Mouse (Mus musculus) hindbrain, embryonic 12.5 days (tissue): ENCODE data around the gene Mansc1. TPM values are rescaled to one million over a fixed set of nuclear protein-coding genes. Genes with fewer than 3 reads are reported as not detected.
A peak's percentile ranks its signal among the peaks of the same experiment; 100 is the strongest.

Experiments
- ATAC-seq: fragments of 200-750 bp; cut with Nextera tagmentation; 2 replicates; pipeline ENCODE4 v1.8.0; 2017; ENCODE audit warnings: moderate TSS enrichment; ENCODE audit not compliant: low FRiP score
- H3K27ac ChIP-seq: fragments of 300-500 bp; sonication (generic); 2 replicates; pipeline ENCODE4 v1.5.1; 2016; ENCODE audit warnings: mild to moderate bottlenecking
- H3K27me3 ChIP-seq: fragments of 300-500 bp; sonication (generic); 2 replicates; pipeline ENCODE4 v1.6.1; 2016; ENCODE audit warnings: mild to moderate bottlenecking
- H3K36me3 ChIP-seq: fragments of 300-500 bp; sonication (generic); 2 replicates; pipeline ENCODE4 v1.6.1; 2016; ENCODE audit warnings: mild to moderate bottlenecking
- H3K4me1 ChIP-seq: fragments of 300-500 bp; sonication (generic); 2 replicates; pipeline ENCODE4 v1.6.1; 2016
- H3K4me2 ChIP-seq: fragments of 300-500 bp; sonication (generic); replicated peaks from 2 replicates; pipeline ENCODE4 v1.6.1; 2016; ENCODE audit warnings: mild to moderate bottlenecking
- H3K4me3 ChIP-seq: fragments of 300-500 bp; sonication (generic); 2 replicates; pipeline ENCODE4 v1.5.1; 2016; ENCODE audit warnings: mild to moderate bottlenecking
- H3K9ac ChIP-seq: fragments of 300-500 bp; sonication (generic); 2 replicates; pipeline ENCODE4 v1.6.1; 2016; ENCODE audit warnings: mild to moderate bottlenecking, moderate library complexity
- H3K9me3 ChIP-seq: fragments of 300-500 bp; sonication (generic); replicated peaks from 2 replicates; pipeline ENCODE4 v1.6.1; 2016; ENCODE audit warnings: mild to moderate bottlenecking
- WGBS: fragments of 180-500 bp; shearing (Covaris S2); methylation state at CpG from one replicate; pipeline ENCODE4 v1.1.7; 2016; 5-methylcytosine and 5-hydroxymethylcytosine counted together
- polyA plus RNA-seq: library from polyadenylated mRNA; unstranded; fragments of >200 nt; fragmentation: Nextera tagmentation; extraction: Ambion mirVana; gene quantifications from 2 replicates; pipeline ENCODE4 v1.2.1, GENCODE M21; 2016

The Mansc1 gene
- polyA plus RNA-seq, 1 experiment from 2014 or later, result 1.3 TPM

DNA sequence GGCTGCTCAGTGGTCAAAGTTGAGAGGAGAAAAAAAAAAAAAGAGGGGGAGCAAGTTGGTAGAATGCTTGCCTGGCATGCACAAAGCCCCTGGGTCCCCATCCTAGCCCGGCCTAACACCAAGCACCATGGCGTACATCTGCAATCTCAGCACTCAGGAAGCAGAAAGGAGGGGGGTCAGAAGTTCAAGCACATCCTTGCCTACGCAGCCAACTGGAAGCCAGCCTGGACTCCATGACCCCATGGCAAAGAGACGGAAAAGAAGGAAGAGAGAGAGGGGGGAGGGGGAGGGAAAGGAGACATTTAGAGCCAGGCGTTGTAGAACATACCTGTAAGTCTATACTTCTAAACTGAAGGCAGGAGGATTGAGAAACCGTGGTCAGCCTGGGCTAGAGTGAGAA is 25.7 kb downstream of the Mansc1 start:
- H3K4me2 ChIP-seq, result no peak overlapping the region
- H3K36me3 ChIP-seq, result no peaks in the 10 kb centered on the region
- H3K27ac ChIP-seq, result no peak overlapping the region; the same call in 1 of the 2 replicates
- no peak overlapping the region for H3K4me3 ChIP-seq
- no peaks in the 10 kb centered on the region for H3K9me3 ChIP-seq
- H3K4me1 ChIP-seq, result no peaks in the 10 kb centered on the region
- H3K27me3 ChIP-seq, result no peaks in the 10 kb centered on the region
- no peak for ATAC-seq
- no peak overlapping the region for H3K9ac ChIP-seq
- WGBS, result 61% methylated on average over 6 of the region's 6 CpGs

DNA sequence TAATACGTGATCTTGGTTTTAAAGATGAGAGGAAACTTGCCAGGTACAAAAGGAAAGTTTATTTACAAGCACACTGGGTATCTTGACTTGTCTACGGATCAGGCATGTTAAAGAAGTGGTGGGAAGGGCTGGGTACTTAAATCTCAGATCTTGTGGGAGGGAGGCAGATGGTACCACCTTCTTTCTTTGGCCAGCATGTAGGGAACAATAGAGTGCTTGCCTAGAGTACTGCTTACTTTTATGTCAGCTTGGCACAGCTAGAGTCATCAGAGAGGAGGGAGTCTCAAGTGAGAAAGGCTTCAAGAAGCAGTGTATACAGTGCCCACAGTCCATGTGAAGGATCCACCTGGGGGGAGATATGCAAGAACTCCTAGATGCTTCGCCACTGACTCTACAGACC is 27.1 kb downstream of the Mansc1 start:
- H3K27ac ChIP-seq, result no peak overlapping the region
- no peaks in the 10 kb centered on the region for H3K27me3 ChIP-seq
- no peak for ATAC-seq
- no peaks in the 10 kb centered on the region for H3K36me3 ChIP-seq
- 91% methylated on average over 3 of the region's 3 CpGs for WGBS
- no peak overlapping the region for H3K4me3 ChIP-seq
- H3K4me1 ChIP-seq, result no peaks in the 10 kb centered on the region
- H3K9ac ChIP-seq, result no peak overlapping the region
- no peak overlapping the region for H3K4me2 ChIP-seq
- no peaks in the 10 kb centered on the region for H3K9me3 ChIP-seq

- H3K4me1 ChIP-seq, result no peaks in the 10 kb centered on the region
- no peak overlapping the region for H3K4me3 ChIP-seq
- no peaks in the 10 kb centered on the region for H3K36me3 ChIP-seq
- no peak for ATAC-seq
- H3K9me3 ChIP-seq, result no peaks in the 10 kb centered on the region
- no peak overlapping the region for H3K9ac ChIP-seq
- H3K4me2 ChIP-seq, result no peak overlapping the region
- no peaks in the 10 kb centered on the region for H3K27me3 ChIP-seq
- 0 out of 2 replicates have a peak overlapping the region, but pooled peaks have one; percentile 55 for H3K27ac ChIP-seq
- WGBS, result 50% methylated on average over 10 of the region's 10 CpGs
Measured at GRCm38 (mm10) chr6:134602371-134603003, 29.8 kb downstream of the Mansc1 start.

DNA sequence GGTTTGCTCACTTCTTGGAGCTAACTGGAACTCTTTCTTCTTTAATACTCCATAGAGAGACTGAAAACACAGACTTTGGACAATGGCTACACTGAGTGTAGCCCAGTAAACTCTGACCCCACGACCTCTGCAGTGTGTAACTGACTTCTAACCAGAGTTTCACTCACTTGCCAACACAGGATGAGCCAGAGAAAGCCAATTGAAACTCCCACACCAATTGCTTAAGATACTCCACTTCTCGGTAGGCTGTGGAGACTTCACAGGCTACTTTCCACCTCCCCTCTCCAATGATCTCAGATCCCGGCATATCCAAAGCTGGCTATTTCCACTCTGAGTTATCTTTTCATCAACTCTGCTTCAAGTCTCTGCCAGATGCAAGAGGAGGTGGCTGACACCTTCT is 30.5 kb downstream of the Mansc1 start:
- 45% methylated on average over 3 of the region's 3 CpGs for WGBS
- H3K36me3 ChIP-seq, result no peaks in the 10 kb centered on the region
- H3K4me1 ChIP-seq, result no peaks in the 10 kb centered on the region

GRCm38 (mm10) chr6:134601130-134601529 is 31.2 kb downstream of the Mansc1 start:
- no peaks in the 10 kb centered on the region for H3K36me3 ChIP-seq
- no peak overlapping the region for H3K4me2 ChIP-seq
- H3K27ac ChIP-seq, result no peak overlapping the region
- no peaks in the 10 kb centered on the region for H3K27me3 ChIP-seq
- no peaks in the 10 kb centered on the region for H3K9me3 ChIP-seq
- whole genome bisulfite sequencing, result 61% methylated on average over 7 of the region's 7 CpGs
- no peak for ATAC-seq
- H3K4me3 ChIP-seq, result no peak overlapping the region
- H3K4me1 ChIP-seq, result no peaks in the 10 kb centered on the region
- H3K9ac ChIP-seq, result no peak overlapping the region

More for the DNA sequence above, 30.5 kb downstream of the Mansc1 start:
- H3K9ac ChIP-seq, result no peak overlapping the region
- H3K4me3 ChIP-seq, result no peak overlapping the region
- no peaks in the 10 kb centered on the region for H3K27me3 ChIP-seq
- H3K27ac ChIP-seq, result peak overlapping the region; percentile 55
- H3K9me3 ChIP-seq, result no peaks in the 10 kb centered on the region
- no peak for ATAC-seq
- H3K4me2 ChIP-seq, result no peak overlapping the region

DNA sequence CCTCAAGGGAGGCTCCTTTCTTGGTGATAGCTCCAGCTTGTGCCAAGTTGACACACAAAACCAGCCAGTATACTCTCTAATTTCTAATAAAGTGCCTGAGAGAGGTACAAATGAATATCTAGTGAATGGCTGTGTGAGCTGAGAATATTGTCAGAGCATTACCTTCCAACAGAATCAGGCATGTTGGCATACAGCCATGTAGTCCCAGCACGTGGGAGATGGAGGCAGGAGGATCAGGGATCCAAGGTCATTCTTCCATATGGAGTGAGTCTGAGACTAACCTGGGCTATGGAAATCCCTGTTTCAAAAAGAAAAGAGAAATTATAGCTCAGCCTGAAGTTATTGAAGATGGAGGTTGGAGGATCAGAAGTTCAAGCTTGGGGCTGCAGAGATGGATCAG is 33.0 kb downstream of the Mansc1 start:
- Histone ChIP-seq H3K9me3 (no peaks in the 10 kb centered on the region), H3K27ac (no peak overlapping the region), H3K36me3 (no peaks in the 10 kb centered on the region), H3K27me3 (no peaks in the 10 kb centered on the region), H3K4me3 (no peak overlapping the region), H3K4me1 (no peaks in the 10 kb centered on the region), H3K4me2 (no peak overlapping the region), H3K9ac (no peak overlapping the region)
- ATAC-seq, result no peak
- 76% methylated on average over 1 of the region's 1 CpGs for WGBS

DNA sequence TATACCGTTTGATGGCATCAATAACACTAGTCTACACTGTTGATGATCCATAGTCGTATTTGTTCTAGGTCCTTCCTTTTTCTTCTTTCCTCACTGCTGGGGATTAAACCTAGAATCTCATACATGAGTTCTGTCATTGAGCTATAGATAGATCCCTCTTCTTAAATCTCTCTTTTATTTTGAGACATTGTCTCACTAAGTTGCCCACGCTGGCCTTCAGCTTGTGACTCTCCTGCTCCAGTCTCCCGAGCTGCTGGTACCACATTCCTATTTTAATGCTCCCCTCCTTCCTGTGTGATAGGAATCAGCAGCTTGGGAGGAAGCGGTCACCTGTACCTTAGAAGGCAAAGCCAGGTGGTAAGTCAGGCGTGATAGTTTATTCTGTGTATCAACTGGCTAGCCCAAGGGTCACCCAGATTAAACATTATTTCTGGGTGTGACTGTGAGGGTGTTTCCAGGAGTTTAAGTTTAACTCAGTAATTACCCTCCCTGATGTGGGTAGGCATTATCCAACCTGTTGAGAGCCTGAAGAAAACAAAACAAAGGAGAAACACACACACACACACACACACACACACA is 34.5 kb downstream of the Mansc1 start:
- H3K9ac ChIP-seq, result no peak overlapping the region
- no peak overlapping the region for H3K4me3 ChIP-seq
- no peaks in the 10 kb centered on the region for H3K9me3 ChIP-seq
- H3K36me3 ChIP-seq, result no peaks in the 10 kb centered on the region
- WGBS, result 89% methylated on average over 6 of the region's 6 CpGs
- H3K4me2 ChIP-seq, result no peak overlapping the region
- H3K27me3 ChIP-seq, result no peaks in the 10 kb centered on the region
- H3K4me1 ChIP-seq, result no peaks in the 10 kb centered on the region
- ATAC-seq, result no peak
- H3K27ac ChIP-seq, result no peak overlapping the region

- ATAC-seq, result no peak
- 82% methylated on average over 21 of the region's 21 CpGs for WGBS
- no peak overlapping the region for H3K27ac ChIP-seq
- H3K9ac ChIP-seq, result no peak overlapping the region
- no peaks in the 10 kb centered on the region for H3K27me3 ChIP-seq
- no peaks in the 10 kb centered on the region for H3K9me3 ChIP-seq
- no peak overlapping the region for H3K4me2 ChIP-seq
- H3K4me3 ChIP-seq, result no peak overlapping the region
- no peaks in the 10 kb centered on the region for H3K36me3 ChIP-seq
- H3K4me1 ChIP-seq, result no peaks in the 10 kb centered on the region
Measured at GRCm38 (mm10) chr6:134594569-134595442, 37.5 kb downstream of the Mansc1 start.

DNA sequence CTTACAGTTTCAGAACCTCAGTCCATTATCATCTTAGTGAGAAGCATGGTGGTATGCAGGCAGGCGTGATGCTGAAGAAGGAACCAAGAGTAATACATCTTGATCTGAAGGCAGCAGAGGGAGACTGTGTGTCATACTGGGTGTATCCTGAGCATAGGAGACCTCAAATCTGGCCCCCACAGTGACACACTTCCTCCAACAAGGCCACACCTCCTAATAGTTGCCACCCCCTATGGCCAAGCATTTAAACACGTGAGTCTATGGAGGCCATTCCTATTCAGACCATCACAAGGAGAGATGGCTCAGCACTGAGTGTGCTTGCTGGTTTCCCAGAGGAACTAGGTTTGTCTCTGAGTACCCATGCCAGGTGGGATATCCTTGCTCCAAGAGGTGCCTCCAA is 40.7 kb downstream of the Mansc1 start:
- H3K4me3 ChIP-seq, result no peak overlapping the region
- H3K9ac ChIP-seq, result no peak overlapping the region
- H3K36me3 ChIP-seq, result no peaks in the 10 kb centered on the region
- no peaks in the 10 kb centered on the region for H3K4me1 ChIP-seq
- no peaks in the 10 kb centered on the region for H3K9me3 ChIP-seq
- no peak overlapping the region for H3K27ac ChIP-seq
- ATAC-seq, result no peak
- H3K27me3 ChIP-seq, result no peaks in the 10 kb centered on the region
- H3K4me2 ChIP-seq, result no peak overlapping the region
- 78% methylated on average over 2 of the region's 2 CpGs for WGBS

- no peaks in the 10 kb centered on the region for H3K4me1 ChIP-seq
- no peak overlapping the region for H3K27ac ChIP-seq
- no peak overlapping the region for H3K4me2 ChIP-seq
- H3K27me3 ChIP-seq, result no peaks in the 10 kb centered on the region
- no peak overlapping the region for H3K9ac ChIP-seq
- WGBS, result 79% methylated on average over 5 of the region's 5 CpGs
- ATAC-seq, result no peak
- no peaks in the 10 kb centered on the region for H3K9me3 ChIP-seq
- no peak overlapping the region for H3K4me3 ChIP-seq
- no peaks in the 10 kb centered on the region for H3K36me3 ChIP-seq
Measured at GRCm38 (mm10) chr6:134586241-134586640, 46.0 kb downstream of the Mansc1 start.

DNA sequence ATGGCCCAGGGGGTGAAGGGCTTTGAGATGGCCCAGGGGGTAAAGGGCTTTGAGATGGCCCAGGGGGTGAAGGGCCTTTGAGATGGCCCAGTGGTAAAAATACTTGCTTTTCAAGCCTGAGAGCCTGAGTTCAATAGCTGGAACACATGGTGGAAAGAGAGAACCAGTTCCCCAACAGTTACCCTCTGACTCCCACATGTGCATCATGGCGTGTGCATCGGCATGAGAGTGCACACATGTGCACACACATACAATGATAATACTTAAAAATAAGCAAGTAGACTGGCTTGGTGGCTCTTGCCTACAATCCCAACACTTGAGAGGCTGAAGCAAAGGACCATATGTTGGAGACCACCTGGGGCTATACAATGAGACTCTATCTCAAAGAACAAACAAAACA is 47.7 kb downstream of the Mansc1 start:
- Histone ChIP-seq H3K27me3 (no peaks in the 10 kb centered on the region), H3K4me2 (no peak overlapping the region), H3K4me1 (no peaks in the 10 kb centered on the region), H3K9ac (no peak overlapping the region), H3K4me3 (no peak overlapping the region), H3K27ac (no peak overlapping the region), H3K36me3 (no peaks in the 10 kb centered on the region), H3K9me3 (no peaks in the 10 kb centered on the region)
- WGBS, result 92% methylated on average over 2 of the region's 2 CpGs
- no peak for ATAC-seq

DNA sequence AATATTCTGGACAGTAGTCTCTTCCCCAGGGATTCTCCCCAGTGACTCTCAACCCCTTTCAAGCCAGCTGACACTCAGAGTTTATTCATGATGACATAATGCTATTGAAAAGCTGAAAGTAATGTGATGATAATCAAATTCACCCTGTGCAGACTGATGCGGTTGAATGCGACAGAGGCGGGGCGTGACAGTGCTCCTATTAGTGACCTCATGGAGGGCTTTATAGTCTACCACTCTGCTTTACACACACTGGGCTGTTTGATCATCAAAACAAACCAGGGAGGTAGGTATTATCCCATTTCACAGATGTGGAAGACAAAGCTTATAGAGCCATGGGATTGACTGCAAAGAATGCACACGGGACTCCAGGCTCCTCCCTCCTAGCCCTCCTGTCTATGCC is 50.2 kb downstream of the Mansc1 start:
- no peak overlapping the region for H3K4me2 ChIP-seq

More for the DNA sequence above, 50.2 kb downstream of the Mansc1 start:
- Histone ChIP-seq H3K9me3 (no peaks in the 10 kb centered on the region), H3K36me3 (no peaks in the 10 kb centered on the region), H3K27ac (no peak overlapping the region), H3K9ac (no peak overlapping the region), H3K4me1 (no peaks in the 10 kb centered on the region), H3K27me3 (peaks cover 2% of the 10 kb centered on the region; the same call in 1 of the 2 replicates), H3K4me3 (no peak overlapping the region)
- peak; percentile 75; the same call in 1 of the 2 replicates for ATAC-seq
- WGBS, result 37% methylated on average over 5 of the region's 5 CpGs
